Mouse (Mus musculus) left cerebral cortex, adult 6 months (tissue): ENCODE results near the gene Fubp3. TPM values are rescaled to one million over a fixed set of nuclear protein-coding genes. Genes with fewer than 3 reads are reported as not detected.

Source experiments
- long read RNA-seq, 2 experiments: library from polyadenylated mRNA; unstranded; transcript quantifications; one replicate each; pipeline ENCODE4 v2.0.0; 2019 to 2020
- polyA plus RNA-seq: library from polyadenylated mRNA; unstranded; fragments of <200 nt; fragmentation: Nextera tagmentation; gene quantifications from 2 replicates; pipeline ENCODE4 v1.2.3, GENCODE M21; 2021

Fubp3 gene
- polyA plus RNA-seq, result 20.7 and 28.8 TPM in 2 replicates
- long read RNA-seq, experiment 1, transcript Fubp3-201 (18 exons, 3,648 nt), result minor isoform, 8 of 101 reads
- long read RNA-seq, experiment 1, transcript Fubp3-202 (19 exons, 3,268 nt), result major isoform, 34 of 101 reads
- long read RNA-seq, experiment 1, partial matches to known transcripts, result 18 of 101 reads
- long read RNA-seq, experiment 1, other reads (novel, unspliced or antisense), result 38 of 101 reads
- long read RNA-seq, experiment 2, transcript Fubp3-205 (1 exons, 2,342 nt), result major isoform, 20 of 31 reads
- long read RNA-seq, experiment 2, transcript Fubp3-202 (19 exons, 3,268 nt), result minor isoform, 6 of 31 reads
- long read RNA-seq, experiment 2, partial matches to known transcripts, result 2 of 31 reads
- long read RNA-seq, experiment 2, other reads (novel, unspliced or antisense), result 2 of 31 reads

GRCm38 (mm10) chr2:31572051-31572914, at the start of gene Fubp3:
Gene Fubp3 (plus strand): TSS chr2:31572651.

GRCm38 (mm10) chr2:31639901-31640608, 67.6 kb downstream of the Fubp3 start, which contains the start of gene Prdm12:
Gene Prdm12 (plus strand): TSS chr2:31640037.

Other genes starting within 250 kb of the Fubp3 start
- 65.8 and 75.5 TPM in 2 replicates for gene Ass1, start 102.4 kb upstream of the Fubp3 start, polyA plus RNA-seq
- gene Prdm12, start 67.4 kb downstream of the Fubp3 start, polyA plus RNA-seq, result not detected in 2 replicates
- gene Exosc2, start 98.1 kb downstream of the Fubp3 start, polyA plus RNA-seq, result 16.3 and 18.5 TPM in 2 replicates
- 4.2 and 5.5 TPM in 2 replicates for gene Abl1, start 115.7 kb downstream of the Fubp3 start, polyA plus RNA-seq
- 0.05 and 0.06 TPM in 2 replicates for gene Qrfp, start 237.9 kb downstream of the Fubp3 start, polyA plus RNA-seq